Mouse (Mus musculus): ENCODE measurements around the gene Cep78.

Cep78 gene

GRCm38 (mm10) chr19:15984449-15985171 lies at the start of gene Cep78:
TSS of gene Cep78 (minus strand) at chr19:15984989.
- peak; percentile 88 for DNase-seq (ENCODE audit: low read depth, low spot score)

- DNase-seq (ENCODE audit: low read depth, low spot score), result no peak
These were observed 46.5 kb upstream of the Cep78 start for GRCm38 (mm10) chr19:16031276-16031675.

DNA sequence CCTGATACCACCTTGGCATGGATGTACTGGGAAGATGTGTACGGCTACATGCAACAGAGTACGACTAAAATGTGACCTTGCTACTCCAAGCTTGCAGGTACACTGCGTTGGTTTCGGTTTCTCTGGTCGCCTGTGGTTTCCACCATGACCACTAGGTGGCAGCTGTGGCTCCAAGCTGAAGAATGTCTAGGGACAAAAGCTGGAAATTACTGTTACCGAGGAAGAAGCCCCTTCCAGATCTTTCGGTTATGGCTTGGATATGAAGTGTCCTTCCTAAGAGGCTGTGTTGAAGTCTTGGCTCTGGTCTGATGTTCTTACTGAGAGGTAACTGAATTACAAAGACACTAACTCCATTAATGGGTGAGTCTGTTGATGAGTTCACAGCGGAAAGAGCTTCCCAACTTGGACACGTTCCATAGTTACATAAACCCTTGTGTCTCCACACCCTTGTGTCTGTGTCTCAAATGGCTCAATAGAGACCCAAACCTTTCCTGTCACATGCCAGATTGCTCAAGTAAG lies 44.5 kb upstream of the Cep78 start:
- DNase-seq (ENCODE audit: low read depth, low spot score), result peak; percentile 80

GRCm38 (mm10) chr19:16028746-16029252 lies 44.0 kb upstream of the Cep78 start:
- peak; percentile 13 for DNase-seq (ENCODE audit: low read depth, low spot score)

DNA sequence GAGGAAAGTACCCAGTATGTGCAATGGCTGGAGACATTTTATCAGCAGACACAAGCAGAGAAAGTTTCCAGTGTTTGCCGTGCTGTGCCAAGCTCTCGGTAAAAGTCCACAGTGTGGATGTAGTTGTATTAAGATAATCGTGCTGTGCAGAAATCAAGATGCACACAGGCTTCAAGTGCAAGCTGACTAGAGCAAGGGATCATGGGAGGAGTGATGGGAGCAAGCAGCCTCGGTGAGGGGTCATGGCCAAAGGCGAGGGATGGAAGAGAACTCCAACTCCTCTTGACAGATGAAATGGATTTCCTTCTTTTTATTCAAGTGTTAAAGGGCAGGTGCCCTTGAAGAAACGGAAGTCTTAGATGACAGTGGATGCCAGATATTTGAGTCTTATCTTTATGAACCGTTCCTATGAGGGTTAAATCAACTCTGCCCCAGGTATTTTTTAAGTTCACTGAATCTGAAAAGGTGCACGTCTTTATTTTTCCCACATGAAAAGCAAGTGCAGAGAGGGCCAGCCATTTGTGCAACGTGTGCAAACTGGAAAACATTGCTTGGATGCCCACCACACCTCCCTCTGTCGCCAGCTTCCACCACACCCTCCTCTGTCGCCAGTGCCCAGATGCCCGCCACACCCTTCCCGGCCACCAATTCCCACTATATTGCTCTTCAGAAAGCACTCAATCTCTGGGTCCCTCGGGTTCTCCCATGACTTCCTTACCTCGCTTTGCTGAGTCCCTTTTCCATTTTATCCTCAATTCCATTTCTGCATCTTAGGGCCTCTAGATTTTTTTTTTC lies 43.3 kb upstream of the Cep78 start:
- DNase-seq (ENCODE audit: low read depth, low spot score), result no peak

GRCm38 (mm10) chr19:16026276-16026675 lies 41.5 kb upstream of the Cep78 start:
- DNase-seq (ENCODE audit: low read depth, low spot score), result no peak

DNA sequence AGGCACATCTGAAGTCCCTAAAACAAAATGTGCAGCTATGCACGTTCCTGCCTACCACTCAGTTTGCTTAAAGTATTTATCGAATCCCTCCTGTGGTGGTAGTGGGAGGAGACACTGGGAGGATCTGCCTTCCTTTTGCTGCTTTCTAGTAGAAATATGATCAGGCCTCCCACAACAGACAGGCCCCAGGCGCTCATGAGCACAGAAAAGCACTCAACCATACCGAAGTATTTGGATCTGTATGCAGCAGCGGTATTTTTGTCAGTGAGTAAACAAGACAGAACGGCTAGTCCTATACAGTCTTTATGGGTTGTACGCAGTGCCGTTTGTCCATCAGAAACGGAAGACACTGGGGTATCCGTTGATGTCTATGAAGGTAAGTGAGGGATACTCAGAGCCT lies 37.4 kb upstream of the Cep78 start:
- DNase-seq (ENCODE audit: low read depth, low spot score), result no peak

DNA sequence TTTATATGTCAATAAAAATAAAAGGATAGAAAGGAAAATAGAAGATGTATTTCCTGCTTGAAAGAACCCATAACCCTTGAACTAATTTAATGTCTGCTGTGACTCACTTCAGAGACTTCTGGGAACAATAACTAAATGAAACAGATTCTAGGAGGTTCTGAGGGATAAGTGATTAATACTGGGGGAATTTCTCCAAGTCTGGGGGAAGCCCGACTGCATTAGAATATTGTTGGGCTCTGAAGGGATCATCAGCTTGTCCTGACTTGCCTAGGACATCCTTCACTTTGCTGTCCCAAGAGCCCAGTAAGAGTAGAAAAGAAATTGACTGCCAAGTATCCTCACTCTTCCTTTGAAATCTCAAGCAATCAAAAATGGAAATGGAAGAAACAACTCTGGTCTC lies 31.4 kb upstream of the Cep78 start:
- peak; percentile 57 for DNase-seq (ENCODE audit: low read depth, low spot score)

DNA sequence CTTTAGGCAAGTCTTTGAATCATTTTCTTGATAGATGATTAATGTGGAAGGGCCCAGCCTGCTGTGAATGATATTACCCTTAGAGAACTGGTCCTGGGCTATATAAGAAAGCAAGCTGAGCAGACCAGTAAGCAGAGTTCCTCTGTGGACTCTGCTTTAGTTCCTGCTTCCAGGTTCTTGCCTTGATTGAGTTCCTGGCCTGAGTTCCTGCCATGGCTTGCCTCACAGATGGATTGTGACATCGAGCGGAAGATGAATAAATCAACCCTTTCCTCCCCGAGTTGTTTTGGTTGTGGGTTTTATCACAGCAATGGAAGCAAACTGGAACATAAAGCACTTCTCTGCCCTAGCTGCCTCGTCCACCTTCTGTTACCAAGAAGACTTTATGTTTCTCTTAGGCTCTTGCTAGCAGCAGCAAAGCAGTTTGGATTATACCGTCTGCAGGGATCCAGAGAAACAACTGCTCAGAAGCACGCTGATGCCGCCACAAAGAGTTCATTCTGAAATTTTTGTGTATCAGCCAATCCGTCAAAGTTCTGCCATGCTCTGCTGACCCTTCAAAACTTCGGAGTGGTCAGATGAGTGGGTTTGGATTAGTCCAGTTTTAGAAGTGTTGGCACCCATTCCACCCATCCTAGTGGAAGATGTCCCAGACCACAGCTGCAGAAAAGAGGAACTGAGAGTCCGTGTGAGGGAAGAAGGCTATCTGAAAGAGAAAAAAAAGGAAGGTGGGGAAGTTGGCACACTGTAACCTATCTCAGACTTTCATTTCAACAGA lies 30.6 kb upstream of the Cep78 start:
- DNase-seq (ENCODE audit: low read depth, low spot score), result peak; percentile 61

- no peak for DNase-seq (ENCODE audit: low read depth, low spot score)
These were observed 25.1 kb upstream of the Cep78 start for GRCm38 (mm10) chr19:16009746-16010337.

GRCm38 (mm10) chr19:16009111-16009510 lies 24.3 kb upstream of the Cep78 start:
- DNase-seq (ENCODE audit: low read depth, low spot score), result no peak

GRCm38 (mm10) chr19:16007131-16007530 lies 22.3 kb upstream of the Cep78 start:
- DNase-seq (ENCODE audit: low read depth, low spot score), result no peak

DNA sequence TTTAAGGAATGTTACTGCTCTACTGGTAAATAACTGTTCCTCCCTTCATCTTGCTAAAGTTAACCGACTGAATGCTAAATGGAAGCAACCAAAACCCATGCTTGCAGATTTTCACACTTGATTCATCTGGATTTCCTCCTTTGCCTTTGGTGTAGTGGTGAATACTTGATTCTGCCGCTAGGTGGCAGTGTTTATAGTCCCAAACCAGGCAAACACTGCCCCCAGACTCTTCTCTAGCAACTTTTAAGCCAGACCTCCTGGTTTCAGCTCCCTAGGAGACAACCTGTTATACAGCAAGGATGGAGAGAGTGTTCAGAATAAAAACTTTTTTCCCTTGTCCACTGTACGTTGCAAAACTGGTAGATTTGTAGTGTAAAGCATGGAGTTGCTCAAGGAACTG lies 13.4 kb upstream of the Cep78 start:
- DNase-seq (ENCODE audit: low read depth, low spot score), result peak; percentile 39

DNA sequence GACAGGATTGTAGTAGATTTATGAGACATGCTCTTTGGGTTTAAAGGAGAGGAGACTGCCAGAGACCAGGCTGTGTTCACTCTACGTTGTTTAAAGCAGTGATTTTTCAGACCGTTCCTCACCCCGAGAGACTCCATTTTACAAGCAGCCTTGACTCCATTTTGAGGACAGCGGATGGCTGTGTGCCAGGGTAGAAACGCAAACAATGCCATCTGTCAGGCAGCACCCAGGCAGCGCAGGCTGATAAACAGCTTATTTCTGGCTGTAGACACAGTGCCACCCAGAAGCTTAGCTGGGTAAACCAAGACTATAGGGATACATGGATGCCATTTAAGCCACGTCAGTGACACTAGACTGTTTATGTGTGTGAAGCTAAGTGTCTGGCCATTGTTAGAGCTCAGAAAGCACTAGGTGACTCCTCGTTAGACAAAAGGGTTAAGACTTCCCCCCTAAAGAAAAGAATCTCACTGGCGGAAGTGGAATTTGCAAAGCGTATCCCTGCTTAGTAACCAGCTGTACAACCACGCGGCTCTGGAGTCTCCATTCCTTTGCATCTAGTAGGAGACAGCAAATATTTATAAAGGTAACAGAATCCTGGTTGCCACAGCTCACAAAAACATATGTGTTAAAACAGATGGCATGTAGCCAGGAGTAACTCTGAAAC lies 12.2 kb upstream of the Cep78 start:
- no peak for DNase-seq (ENCODE audit: low read depth, low spot score)

GRCm38 (mm10) chr19:15990102-15990501 lies 5.3 kb upstream of the Cep78 start:
- DNase-seq (ENCODE audit: low read depth, low spot score), result no peak

DNA sequence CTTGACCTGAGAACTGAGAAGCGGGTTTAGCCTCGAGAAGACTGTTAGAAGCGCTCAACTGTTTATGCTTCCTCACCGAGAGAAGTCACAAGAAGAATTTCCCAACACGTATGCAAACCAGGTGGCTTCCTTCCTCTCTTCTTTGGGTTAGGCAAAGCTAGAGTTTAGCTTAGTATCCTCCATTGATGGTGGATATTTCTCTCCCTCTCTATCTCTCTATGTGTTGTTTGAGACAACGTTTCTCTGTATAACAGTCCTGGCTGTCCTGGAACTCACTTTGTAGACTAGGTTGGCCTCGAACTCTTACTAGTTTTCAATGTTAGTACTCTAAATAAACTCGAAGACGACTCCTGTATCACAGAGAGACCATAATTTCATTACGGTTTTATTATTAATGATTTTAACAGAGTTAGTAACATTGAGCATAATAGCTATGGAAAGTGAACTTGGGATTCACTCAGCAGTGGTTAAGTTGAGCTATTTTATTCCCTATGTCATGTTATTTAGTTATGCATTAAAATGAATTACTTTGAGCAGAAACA lies 454 bp upstream of the Cep78 start:
- DNase-seq (ENCODE audit: low read depth, low spot score), result no peak

GRCm38 (mm10) chr19:15983739-15984344 lies 947 bp downstream of the Cep78 start:
- DNase-seq (ENCODE audit: low read depth, low spot score), result no peak

DNA sequence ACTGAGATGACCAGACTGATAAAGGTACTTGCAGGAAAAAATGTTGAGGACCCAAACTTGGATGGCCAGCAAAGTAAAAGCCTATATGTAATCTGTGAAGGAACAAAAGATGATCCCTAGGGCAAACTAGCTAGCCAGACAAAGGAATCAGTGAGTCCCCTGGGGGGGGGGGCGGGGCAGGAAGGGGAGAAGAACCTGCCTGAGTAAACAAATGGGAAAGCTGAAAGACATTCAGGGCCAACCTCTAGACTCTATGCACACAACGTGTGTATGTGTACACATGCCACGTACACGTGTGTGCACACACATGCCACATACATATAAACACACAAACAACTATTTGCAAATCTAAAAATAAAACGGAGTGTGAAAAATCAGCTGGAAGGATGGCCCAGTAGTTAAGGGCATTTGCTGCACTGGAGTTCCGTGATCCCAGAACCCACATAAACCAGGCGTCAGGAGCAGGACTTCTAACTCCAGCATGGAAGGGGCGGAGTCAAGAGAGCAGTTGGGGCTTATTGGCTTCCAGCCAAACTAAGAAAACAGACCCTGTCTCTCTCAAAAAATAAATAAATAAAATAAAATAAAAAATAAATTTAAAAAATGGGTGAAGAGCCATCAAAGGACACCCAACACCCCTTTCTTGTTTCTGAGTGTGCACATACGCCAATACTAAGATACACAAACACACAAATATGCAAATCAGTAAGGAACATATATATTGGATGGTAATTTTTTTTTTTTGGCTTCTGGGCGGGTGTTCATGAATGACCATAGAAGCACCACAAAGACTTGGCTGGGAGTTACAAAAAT lies 1.7 kb downstream of the Cep78 start:
- DNase-seq (ENCODE audit: low read depth, low spot score), result no peak

DNA sequence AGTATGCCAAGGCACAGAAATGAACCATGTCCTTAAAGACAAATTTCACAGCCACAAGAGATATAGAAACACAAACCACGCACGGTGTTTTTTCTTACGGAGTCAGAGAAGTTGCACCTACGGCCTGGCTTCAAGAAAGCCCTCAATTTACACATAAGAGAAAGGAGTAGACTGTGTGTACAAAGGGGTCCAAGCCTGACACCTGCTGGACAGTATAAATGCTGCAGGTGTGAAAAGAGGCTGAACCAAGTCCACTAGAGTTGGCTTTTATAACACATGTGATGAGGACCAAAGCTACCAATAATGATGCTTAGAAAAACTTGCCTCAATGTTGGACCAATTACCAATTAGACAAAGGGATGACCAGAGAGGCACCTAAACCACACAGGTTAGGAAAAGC lies 2.9 kb downstream of the Cep78 start:
- DNase-seq (ENCODE audit: low read depth, low spot score), result no peak
